Mouse (Mus musculus): ENCODE data around the gene Pum3. TPM values are rescaled to one million over a fixed set of nuclear protein-coding genes. Genes with fewer than 3 reads are reported as not detected.

Gene Pum3
- 83.6 to 102 TPM (median 87.7 TPM) in 4 replicates for total RNA-seq (2023; ENCODE audit: inconsistent age)

GRCm38 (mm10) chr19:27429745-27430251 lies at the start of gene Pum3:
Gene Pum3 (minus strand): TSS chr19:27429825.

Other genes with a start within 250 kb of the Pum3 start
- not detected in 4 replicates for gene Vldlr, start 213.3 kb downstream of the Pum3 start, total RNA-seq (2023; ENCODE audit: inconsistent age)
- gene Kcnv2, start 107.2 kb downstream of the Pum3 start, total RNA-seq (2023; ENCODE audit: inconsistent age), result not detected in 4 replicates

All from B cell, adult (primary cell).